Mouse (Mus musculus): Measurements from ENCODE around the gene Megf8.
"Not testable (repeated sequence)": the region's sequence is repeated elsewhere in the genome, so short reads cannot be mapped to it uniquely, and the experiment has no call there.

Megf8 gene

GRCm38 (mm10) chr7:25399028-25399427 lies 82.1 kb downstream of the Megf8 start:
- DNase-seq (ENCODE audit: low spot score in 2 of 2): not testable (repeated sequence)

- DNase-seq (ENCODE audit: low spot score in 2 of 2): no peak
These were observed 84.6 kb downstream of the Megf8 start for GRCm38 (mm10) chr7:25401551-25401950.

DNA sequence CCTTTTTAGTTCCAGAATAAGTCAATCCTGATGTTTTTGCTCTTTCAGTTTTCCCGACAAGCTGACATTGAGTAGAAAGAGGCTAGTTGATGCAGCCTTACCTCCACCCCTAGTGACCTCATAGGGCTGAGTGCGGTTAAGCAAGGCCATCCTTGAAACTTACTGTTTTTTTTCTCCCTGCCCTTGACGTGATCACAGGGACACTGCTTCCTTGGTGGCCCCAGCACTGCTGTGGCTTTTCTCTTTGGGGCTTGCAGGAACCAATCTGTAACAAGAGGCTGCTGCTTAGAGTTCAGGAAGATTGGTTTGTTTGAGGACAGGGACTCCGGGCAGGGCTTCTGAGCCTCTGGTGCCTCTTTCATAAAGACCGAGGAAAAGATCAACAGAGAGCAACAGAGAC lies 85.0 kb downstream of the Megf8 start:
- no peak for DNase-seq (ENCODE audit: low spot score in 2 of 2)

DNA sequence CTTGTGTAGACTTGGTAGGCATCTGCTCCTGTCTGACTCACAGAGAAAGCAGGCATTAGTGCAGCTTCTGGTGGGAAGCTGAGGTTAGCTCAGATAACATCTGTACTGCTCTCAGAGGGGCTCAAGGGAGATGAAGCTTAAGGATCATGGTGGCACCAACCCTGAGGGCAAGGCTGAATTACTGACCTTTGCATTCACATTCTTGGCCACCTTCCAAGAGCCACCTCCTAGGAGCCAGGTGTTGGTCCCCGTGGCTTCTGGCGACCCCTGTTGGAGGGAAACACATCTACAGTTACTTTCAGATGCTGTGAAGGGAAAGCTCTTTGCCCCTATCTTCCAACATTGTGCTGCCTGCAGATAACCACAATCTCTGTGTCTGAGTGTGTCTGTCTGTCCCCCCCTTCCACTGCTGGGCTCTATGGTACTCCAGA lies 85.7 kb downstream of the Megf8 start:
- DNase-seq (ENCODE audit: low spot score in 2 of 2): no peak

- DNase-seq (ENCODE audit: low spot score in 2 of 2): no peak
These were observed 89.5 kb downstream of the Megf8 start for GRCm38 (mm10) chr7:25406468-25406867.

GRCm38 (mm10) chr7:25409114-25409760 lies 92.3 kb downstream of the Megf8 start:
- no peak for DNase-seq (ENCODE audit: low spot score in 2 of 2)

DNA sequence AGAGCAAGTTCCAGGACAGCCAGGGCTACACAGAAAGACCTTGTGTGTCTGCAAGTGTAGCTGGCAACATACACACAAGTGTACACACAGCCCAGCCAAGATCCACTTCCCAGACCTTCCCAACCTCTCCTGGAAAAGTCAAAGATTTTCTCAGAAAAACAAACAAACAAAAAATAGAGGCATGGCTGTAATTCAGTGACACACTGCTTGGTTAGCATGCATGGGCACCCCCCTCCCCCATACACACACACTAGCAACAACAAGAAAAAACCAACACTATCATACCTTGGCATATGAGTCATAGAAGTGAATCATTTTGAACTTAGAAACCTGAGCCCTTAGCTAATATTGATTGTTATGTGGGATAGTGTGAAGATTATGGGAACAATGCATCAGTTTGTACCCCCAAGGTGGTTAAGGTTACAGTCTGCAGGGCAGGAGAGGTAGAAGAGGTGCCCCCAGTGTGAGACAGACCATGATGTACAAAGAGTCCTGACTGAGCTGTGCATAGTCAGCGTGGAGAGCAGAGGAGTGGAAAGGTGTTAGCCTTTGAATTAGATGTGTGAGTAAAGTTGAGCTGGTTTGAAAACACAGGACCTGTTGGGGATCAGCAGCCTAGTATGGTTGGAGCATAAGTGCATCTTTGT lies 94.1 kb downstream of the Megf8 start:
- DNase-seq (ENCODE audit: low spot score in 2 of 2): no peak

GRCm38 (mm10) chr7:25411861-25412260 lies 94.9 kb downstream of the Megf8 start:
- DNase-seq (ENCODE audit: low spot score in 2 of 2): no peak

DNA sequence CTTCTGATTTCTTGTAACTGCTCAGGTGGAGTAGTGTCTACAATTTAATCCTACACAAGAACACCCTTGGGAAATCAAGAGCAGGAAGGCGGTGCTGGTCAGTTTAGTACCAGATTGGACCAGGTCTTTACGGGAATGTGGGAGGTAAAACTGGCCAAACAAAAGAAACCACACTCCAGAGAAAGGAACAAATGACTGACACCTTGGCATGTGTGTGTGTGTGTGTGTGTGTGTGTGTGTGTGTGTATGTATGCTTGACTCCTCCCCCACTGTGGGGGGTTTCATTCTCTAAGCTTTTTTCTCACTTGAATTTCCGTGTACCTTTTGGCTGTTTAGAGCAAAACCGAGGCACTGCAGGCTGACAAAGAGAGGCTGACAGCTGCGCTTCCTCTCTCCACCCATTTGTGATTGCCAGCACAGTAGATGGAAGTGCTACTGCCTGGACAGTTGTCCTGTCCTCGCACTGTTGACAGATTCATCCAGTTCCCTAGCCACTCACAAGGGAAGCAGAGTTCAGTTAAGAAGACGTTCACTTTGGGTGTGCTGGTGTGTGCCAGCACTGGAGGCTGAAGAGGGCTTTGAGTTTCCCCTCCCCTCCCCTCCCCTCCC lies 96.0 kb downstream of the Megf8 start, which contains the start of gene Cxcl17:
Cxcl17 (minus strand) TSS at position 54 of the 609 bp plus-strand sequence.
- no peak for DNase-seq (ENCODE audit: low spot score in 2 of 2)

All from frontal cortex, postnatal 10 days (tissue).